Mouse (Mus musculus) kidney, postnatal 25 days (tissue): ENCODE results near the gene Pym1.

Source experiments
- DNase-seq, 2 experiments: peaks; one replicate each; pipeline ENCODE4 v3.0.0; 2021; ENCODE audit warnings: mixed read lengths in 2 of 2

Pym1 gene

DNA sequence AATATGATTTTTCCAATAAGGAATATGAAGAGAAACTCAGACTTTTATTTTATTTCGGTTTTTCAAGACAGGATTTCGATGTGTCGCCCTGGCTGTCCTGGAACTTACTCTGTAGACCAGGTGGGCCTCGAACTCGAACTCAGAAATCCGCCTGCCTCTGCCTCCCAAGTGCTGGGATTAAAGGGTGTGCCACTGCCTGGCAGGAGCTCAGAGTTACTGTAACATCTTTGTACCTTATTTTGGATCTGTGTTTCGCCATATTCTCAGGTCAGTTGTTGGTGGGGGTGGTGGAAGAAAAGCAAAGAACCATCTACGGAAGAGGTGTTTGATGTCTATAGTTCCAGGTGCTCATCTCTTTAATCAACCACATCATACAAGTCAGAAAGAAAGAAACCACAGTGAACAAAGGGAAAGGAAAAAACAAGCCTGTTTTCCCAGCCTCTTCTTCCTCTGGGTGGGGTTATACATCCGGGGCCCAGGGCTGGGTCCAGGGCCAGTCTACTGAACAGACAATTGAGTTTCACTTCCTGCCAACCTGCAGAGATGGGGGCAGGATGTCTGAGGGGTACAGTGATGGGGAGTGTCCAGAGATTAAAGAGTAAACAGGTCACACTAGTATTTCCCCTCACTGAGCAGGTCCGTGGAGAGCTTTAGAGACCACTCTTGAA is 1.6 kb upstream of the Pym1 start:
- DNase-seq, result no peak

DNA sequence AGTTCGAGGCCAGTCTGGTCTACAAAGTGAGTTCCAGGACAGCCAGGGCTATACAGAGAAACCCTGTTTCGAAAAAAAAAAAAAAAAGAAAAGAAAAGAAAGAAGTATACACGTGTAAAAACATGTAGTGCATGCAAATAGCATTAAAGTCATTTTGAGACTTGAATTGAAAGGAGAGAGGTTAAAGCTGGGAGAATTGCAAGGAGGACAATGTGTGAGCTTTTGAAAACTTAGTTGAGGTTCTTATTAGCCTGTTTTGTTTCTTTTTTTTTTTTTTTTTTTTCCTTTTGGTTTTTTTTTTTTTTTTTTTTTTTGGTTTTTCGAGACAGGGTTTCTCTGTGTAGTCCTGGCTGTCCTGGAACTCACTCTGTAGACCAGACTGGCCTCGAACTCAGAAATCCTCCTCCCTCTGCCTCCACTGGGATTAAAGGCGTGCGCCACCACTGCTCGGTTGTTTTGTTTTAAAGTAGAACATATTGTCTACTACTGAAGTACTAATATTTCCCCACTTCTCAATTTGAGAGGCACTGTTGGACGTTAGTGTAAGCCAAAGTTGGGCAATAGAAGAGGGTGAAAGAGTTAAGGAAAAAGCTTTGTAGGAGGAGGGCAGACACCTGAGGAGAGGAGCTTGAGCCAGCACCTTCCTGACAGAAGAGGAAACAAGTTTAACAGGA is 580 bp upstream of the Pym1 start:
- DNase-seq, result no peak

DNA sequence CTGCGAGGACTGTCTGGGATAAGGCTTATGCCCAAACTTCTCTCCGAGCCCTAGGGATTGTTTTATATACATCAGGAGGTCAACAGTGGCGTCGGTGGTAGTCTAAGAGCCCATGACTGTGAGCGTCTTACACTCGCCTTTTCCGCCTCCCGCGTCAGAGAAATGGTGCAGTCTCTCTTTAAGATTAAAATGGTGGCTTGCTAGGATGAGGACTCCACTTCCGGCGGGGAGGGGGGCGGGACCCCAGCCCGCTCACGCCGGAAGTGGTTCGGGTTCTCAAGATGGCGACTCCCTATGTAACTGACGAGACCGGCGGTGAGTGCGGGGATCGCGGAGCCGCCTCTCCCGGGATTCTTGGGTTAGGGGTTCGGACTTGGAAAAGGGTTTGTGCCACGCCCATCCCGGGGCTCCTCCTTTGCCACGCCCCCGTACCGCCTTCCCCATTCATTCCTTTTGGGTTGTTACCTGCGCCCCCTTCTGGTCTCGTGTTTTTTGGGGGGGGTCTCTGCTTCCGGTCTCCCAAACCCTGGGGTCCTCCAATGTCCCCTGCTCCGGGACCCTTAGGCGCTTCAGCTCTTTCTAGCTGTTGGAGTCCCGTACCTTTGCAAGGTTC is 669 bp downstream of the Pym1 start:
- DNase-seq, result peak; percentile 79 to 89

DNA sequence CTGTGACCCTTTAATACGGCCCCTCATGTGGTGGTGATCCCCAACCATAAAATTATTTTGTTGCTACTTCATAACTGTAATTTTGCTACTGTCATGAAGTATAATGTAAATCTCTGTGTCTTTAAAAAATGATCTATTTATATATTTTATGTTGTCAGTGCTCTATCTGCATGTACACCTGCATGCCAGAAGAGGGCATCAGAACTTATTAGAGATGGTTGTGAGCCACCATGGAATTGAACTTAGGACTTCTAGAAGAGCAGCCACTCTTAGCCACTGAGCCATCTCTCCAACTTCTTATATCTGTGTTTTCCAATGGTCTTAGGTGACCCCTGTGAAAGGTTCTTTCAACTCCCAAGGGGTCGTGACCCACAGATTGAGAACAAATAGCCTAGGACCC is 25.2 kb downstream of the Pym1 start:
- DNase-seq, result no peak

DNA sequence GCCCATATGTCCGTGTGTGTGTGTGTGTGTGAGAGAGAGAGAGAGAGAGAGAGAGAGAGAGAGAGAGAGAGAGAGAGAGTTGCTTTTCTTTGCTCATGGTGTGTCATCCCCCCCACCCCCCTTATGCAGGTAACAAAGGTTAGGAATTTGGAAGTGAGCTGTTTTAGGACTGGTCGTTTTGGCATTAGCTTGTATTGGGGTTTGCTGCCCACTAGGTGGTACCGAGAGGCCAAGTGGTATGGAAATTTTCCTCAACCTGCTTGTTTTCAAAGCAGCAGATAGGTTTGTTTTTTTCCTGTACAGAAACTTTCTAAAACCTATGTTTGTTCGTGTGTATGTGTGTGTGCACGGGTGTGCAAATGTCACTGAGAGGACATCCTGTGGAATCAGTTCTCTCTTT is 26.0 kb downstream of the Pym1 start:
- no peak for DNase-seq

DNA sequence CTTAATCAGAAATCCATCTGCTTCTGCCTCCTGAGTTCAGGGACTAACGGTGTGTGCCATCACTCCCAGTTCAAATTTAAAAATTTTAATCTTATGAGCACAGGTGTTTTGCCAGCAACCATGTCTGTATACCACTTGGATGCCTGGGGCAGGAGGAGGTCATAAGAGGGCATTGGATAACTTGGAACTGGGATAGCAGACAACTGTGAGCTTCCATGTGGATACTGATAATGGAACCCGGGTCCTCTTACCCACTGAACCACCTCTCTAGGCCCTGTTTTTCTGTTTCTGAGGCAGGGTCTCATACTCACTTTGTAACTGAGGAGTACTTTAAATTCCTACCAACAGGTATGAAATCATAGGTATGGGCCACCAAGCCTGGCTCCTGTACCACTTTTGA is 30.8 kb downstream of the Pym1 start:
- DNase-seq, result no peak

DNA sequence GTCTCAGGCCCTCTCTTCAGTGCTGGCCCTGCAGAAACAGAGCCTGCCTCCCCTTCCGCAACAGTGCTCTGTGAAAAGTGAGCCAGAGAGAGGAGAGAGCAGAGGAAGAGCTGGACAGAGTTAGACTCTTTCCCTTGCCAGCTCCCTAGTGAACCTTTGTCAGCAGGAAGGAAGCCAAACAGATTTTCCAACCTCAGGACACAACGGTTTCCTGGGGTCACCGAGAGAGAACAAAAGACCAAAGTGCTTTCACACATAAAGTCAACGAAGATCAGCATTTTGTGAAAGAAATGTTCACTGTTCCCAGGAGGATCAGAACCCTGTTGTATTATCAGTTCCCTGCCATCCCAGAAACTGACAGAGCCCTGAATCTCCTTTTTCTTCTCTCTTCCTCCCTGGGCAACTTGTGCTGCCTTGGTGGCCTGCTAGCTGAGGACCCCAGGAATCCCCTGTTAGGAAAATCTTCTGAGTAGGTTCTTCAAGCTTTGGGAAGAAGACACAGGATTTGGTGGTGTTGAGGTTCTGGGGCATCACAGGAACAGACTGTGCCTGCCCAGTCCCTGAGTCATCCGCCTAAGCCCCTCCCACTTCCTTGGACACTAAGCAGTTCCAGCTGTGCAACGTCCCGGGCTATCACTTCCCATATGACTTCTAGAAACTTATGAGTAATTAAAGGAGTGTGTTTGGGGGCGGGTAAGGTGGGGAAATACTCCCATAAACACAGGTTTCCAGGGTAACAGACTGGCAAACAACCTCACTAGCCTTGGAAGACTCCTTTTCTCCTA is 31.5 kb downstream of the Pym1 start:
- peak; percentile 85 to 92 for DNase-seq

DNA sequence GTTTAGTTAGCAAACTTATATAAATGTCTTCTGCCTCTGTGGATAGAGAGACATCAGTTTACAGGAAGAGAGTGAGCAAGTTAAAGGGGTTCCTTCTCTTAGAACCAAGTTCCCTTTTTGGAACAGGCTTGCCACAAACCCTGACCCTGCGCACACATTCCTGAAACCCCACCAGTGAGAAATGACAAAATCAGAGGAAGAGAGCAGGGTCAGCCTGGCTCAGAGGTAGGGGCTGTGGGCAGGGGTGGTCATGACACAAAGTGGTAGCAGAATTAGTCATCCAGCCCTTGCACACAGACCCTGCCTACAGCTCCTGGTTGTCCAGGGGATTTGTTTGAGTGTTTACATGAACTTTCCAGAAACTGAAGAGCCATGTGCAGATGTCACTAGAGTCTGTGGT is 32.5 kb downstream of the Pym1 start:
- no peak for DNase-seq

DNA sequence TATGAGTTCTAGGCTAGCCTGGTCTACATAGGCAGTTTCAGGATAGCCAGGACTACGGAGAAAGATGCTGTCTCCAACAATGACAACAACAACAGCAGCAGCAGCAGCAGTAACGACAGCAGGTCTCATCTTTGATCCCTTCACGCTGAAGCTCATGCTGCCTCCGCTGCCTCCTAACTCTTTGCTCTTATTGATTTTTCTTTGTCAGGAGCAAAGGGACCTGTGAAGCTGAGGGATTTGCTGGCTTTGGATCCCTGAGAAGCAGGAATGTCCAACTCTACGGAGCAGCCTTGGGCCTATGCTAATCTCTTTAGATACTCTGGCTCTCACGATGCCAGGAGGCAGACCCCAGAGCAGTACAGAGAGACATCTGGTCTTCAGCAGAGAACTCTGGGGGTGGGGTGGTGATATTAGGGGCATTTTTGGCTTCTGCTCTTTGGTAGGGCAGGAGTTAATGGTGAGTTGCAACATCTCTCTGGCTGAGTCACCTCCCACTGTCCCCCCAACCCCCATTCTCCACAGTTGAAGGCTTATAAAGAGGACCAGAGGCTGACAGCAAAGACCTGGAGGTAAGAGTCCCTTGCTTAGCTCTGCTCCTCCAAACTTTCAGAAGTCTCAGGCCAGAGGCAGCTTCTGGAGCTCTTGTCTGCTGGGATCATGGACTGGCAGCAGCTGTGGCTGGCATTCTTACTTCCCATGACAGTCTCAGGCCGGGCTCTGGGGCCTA is 42.9 kb downstream of the Pym1 start, which contains the start of gene Mmp19:
Gene Mmp19 (plus strand): TSS at position 513 of the 727 bp plus-strand sequence.
- no peak for DNase-seq

DNA sequence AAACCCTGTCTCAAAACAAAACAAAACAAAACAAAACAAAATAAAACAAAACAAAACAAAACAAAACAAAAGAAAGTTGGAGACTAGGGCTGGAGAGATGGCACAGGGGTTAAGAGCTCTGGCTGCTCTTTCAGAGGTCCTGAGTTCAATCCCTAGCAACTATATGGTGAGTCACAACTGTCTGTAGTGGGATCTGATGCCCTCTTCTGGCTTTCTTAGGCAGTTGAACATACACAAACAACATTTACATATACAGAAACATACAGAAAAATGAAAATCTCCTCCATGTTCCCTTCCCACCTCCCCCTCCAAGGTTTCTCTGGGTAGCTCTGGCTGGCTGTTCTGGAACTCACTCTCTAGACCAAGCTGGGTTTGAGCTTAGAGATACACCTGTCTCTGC is 44.4 kb downstream of the Pym1 start:
- no peak for DNase-seq

DNA sequence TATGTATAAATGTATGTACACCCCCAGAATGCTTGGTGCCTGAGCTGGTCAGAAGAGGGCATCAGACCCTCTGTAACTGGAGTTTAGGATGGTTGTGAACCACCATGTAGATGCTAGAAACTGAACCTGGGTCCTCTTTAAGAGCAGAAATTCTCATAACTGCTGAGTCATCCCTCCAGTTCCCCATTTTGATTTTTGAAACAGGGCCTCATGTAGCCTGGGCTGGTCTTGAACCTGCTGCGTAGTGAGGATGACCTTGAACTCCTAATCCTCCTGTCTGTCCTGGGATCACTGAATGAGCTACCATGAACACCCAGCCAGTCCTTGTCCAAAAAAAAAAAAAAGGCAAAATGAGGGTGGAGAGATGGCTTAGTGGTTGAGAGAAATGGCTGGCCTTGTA is 45.6 kb downstream of the Pym1 start:
- DNase-seq, result no peak

DNA sequence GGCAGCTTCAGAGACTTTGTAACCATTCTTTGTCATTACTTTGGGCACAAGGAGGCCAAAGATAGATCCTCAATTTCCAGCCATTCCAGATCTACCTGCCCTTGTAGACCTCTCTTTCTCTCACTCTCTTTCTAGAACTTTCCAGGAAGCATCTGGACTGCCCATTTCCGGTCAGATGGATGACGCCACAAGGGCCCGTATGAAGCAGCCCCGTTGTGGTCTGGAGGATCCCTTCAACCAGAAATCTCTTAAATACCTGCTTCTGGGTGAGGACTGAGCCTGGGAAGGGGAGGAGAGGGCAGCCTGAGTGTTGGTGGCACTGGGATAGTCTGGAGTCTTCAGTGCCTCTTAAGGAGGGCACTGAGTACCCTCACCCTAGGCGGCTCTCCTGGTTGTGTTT is 46.7 kb downstream of the Pym1 start:
- no peak for DNase-seq

DNA sequence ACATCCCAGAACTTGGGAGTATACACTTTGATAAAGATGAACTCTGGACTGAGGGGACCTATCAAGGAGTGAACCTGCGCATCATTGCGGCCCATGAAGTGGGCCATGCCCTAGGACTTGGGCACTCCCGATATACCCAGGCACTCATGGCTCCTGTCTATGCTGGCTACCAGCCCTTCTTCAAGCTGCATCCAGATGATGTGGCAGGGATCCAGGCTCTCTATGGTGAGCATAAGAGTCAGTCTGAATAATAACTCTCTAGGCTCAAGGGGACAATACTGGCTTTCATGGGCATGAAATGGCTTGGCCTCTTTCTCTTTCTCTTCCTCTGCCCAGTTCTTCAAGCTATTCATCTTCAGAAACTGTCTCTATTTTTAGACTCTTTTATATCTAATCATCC is 47.9 kb downstream of the Pym1 start:
- no peak for DNase-seq

DNA sequence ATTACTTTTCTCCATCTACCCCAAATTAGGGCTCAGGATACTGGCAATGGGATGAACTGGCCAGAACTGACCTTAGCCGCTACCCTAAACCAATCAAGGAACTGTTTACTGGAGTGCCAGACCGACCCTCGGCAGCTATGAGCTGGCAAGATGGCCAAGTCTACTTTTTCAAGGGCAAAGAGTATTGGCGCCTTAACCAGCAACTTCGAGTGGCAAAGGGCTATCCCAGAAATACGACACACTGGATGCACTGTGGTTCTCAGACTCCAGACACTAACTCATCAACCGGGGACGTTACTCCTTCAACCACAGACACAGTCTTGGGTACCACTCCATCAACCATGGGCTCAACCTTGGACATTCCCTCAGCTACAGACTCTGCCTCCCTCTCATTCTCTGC is 51.0 kb downstream of the Pym1 start:
- DNase-seq, result no peak

DNA sequence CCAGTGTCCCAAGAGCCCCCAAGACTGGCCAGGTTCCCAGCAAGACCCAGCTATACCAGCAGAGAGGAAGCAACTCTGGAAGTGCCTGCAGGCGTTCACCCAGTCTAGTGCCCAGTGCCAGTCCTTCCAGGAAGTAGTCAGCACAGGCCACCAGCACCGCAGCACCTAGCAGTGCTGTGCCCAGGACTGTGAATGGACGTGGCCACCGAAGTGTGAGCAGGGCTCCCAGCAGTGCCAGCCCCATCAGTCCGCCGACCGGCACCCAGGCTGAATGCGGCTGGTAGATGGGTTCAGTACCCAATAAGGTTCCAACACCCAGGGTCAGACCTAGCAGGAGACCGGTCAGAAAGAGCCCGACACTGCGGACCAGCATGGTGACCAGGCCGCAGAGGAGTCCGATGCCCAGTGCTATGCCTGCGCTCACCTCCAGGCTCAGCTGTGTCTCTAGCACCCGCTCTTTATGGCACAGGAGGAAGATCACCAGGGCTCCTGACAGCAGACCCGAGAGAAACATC is 54.3 kb downstream of the Pym1 start:
- DNase-seq, result no peak

DNA sequence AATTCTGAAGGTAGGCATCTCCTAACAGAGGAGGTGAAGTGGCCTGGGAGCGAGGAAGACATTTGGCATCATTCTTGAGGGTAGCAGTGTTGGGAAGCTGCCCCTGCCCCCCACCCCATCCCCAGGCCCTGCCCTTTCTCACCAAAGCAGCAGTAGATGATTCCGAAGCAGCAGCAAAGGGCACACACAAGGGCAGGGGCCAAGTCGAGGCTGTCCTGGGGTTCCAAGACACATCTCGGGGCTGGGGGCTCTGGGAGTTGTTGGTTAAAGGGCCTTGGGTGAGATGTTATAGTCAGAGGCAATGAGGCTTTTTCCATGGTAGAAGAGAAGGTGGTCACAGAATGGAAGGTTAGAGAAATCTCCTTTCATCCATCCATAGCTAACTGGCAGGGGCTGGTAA is 55.3 kb downstream of the Pym1 start:
- no peak for DNase-seq

DNA sequence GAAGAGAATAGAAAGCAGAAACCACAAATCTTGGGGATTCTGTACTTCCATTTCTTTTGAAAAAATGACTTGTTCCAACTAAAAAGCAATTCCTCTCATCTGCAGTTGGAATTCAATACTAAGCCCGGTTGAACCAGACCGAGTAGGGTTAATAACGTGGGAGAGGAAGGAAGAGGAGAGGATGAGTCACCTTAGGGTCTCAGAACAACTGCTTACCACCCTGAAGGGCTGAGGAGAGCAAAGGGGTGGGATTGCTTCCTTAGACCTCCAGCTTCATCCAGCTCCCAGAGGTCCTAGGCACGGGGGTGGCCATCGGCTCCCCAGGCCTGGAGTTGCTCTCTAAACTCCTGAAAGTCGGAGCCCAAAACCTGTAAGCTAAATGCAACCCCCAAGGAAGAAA is 55.7 kb downstream of the Pym1 start:
- DNase-seq, result no peak

DNA sequence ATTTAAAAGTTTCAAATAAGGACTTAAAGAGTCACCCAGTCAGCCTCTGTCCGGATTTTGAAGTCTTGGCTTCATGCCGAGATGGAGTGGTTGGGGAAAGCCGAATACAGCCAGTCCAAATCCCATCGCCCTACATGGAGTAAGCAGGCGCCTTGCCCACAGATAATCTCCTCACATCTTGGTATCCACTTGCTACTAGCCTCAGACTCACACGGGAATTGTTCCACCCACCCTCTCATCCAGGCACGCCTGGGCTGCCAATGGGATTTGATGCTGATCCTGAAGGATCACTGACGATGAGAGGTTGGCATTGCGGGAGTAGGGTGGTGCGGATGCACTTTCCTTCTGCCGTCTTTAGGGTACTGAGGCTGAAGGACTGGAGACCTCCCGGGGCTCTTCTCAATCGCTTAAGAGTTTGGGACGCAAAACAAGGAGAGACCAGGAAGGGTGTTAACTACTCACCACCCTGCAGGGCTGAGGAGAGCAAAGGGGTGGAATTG is 56.1 kb downstream of the Pym1 start, which contains the start of gene Dnajc14:
Gene Dnajc14 (plus strand): TSS at position 292 of the 500 bp plus-strand sequence.
- DNase-seq, result peak; percentile 66 to 70

DNA sequence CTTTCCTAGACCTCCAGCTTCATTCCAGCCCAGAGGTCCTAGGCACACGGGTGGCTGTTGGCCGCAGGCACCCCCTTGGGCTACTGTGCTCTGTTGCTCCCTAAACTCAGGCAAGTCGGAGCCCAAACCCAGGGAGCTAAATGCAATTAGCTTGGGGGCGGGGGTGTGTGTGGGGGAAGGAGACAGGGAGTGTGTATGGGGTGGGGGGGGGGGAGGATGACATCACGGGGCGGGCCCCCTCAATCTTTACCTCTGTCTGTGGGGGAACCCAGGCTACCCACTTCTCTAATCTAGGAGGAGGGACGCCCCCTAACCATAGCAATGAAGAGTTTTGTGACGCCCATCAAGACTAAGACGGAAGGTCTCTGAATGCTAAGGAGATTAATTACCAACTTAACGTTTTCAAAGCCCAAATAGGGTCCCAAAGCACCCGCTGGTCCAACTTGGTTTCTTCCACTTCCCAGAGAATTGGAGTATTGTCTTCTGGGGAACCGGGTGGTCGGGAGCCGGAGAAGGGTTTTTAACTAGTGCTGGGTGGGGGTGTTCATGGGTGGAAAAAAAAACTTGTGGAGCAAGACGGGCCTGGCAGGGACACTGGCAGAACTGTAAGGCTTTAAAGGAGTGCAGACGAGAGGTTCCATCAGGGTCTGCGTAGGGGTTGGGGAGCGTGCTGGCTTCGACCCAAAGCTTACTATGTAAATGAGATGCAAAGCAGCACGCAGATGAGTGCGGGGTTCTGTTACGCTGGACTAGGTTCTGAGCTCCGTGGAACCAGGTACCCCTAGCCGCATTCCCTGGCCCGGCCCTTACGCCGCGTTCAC is 56.8 kb downstream of the Pym1 start, which contains the start of gene Tmem198b:
Gene Tmem198b (minus strand): TSS at position 100 of the 821 bp plus-strand sequence.
- DNase-seq, result peak; percentile 72 to 77

DNA sequence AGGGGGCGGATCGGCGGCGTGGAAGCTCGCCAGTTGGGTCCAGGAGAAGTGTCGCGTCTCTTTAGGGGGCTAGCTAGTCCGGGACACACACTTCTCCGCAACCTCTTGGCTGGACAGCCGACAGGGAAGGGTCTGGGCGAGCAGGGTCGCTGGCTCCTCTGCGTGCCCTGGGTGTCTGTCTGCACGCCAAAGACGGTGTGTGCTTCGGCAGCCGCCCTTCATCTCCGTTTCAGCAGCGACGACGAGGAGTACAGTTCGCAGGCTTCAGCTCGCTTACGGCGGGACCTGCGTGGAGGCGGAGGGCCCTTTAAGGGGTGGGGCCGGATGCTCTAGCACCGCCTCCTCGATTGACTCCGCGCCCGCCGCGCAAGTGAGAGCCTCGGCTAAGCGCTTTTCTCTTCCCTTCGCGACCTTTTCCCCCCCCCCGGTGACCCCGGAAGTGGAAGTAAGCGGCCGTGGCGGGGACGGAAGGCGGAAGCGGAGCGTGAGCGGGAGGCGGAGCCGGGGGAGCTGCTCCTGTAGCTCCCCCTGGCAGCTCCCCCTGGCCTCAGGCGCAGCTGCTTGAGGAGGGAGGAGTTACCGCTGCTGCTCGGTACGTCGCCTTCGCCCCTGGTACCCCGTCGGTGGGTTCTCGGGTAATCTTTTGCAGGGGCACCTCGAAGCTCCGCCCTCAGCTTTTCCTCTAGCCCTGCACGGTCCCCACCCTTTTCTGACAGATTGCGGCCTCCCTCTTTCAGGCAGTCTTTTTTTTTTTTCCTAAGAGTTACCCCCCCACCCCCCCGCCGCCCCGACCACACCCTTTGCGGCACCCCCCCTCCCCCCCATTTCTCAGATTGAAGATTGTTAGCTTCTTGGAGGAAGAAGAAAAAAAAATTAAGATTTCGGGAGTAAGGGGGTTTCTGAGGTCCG is 57.7 kb downstream of the Pym1 start:
- peak; percentile 98 to 99 for DNase-seq
